Mouse (Mus musculus): ENCODE measurements around the gene Prune2.

Prune2 gene

GRCm38 (mm10) chr19:17264481-17265196, 308.7 kb downstream of the Prune2 start:
- DNase-seq, result no peak

- no peak for DNase-seq
Observed at GRCm38 (mm10) chr19:17268669-17269068, 312.8 kb downstream of the Prune2 start.

GRCm38 (mm10) chr19:17271179-17271622, 315.3 kb downstream of the Prune2 start:
- no peak for DNase-seq

GRCm38 (mm10) chr19:17272988-17273387, 317.1 kb downstream of the Prune2 start:
- DNase-seq, result no peak

Measured in thymus, postnatal 36 days (tissue).